Mouse (Mus musculus) heart, adult 11 months (tissue): ENCODE measurements around the gene Col4a1.

Source experiments
- DNase-seq: peaks from one replicate; pipeline ENCODE4 v3.0.0; 2022

The Col4a1 gene

GRCm38 (mm10) chr8:11312349-11313175 lies at the start of gene Col4a1, which contains the start of gene Col4a2:
Gene Col4a1 (minus strand): TSS chr8:11312826.
Gene Col4a2 (plus strand): TSS chr8:11312805.
- peak; percentile 98 for DNase-seq

DNA sequence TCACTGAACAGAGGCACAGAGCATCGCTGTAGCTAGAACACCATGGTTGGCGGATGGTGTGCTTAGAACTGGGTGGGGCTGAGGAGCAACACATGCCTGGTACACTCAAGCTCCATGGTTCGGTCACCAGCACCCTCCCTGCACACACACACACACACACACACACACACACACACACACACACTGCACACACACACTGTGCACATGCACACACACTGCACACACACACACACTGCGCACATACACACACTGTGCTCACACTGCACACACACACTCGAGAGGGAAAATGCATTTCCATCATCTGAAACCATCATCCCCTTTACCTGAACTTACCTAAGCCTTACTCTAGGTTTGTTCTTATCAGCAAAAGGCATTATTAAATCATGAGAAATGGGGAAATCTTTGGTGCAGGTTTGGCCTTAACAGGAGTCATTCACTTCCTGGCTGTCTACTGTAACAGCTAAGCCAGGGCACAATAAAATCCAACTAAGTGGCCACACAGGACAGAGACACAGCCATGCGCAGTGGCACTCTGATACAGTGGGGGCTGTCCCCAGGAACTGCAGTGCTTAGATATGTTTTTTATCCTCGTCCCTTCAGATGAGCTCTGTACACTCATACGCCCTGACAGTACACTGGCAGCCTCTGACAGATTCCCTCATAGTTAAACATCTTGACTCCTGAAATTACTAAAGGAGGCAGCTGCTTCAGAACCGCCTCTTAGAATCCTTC lies 49.1 kb upstream of the Col4a1 start:
- DNase-seq, result no peak

DNA sequence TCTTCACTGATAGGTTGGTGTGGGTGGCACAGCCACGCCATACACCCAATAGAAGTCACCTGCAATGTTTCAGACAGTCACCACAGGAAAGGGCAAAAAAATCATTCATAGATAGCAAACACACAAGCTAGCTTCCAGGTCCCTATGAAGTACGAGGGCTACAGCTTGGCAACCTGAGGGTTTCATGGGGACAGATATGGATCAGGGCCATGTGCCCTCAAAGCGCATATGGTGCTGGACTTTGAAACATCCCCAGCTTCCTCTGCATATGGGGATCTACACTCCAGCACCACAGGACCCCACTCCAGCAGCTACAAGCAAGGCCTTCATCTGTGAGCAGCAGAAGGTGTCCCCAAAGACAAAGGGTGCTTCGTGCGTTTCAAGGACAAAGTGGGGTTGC lies 47.2 kb upstream of the Col4a1 start:
- DNase-seq, result no peak

GRCm38 (mm10) chr8:11357921-11358436 lies 45.4 kb upstream of the Col4a1 start:
- DNase-seq, result peak; percentile 94

GRCm38 (mm10) chr8:11356776-11357175 lies 44.1 kb upstream of the Col4a1 start:
- peak; percentile 90 for DNase-seq

DNA sequence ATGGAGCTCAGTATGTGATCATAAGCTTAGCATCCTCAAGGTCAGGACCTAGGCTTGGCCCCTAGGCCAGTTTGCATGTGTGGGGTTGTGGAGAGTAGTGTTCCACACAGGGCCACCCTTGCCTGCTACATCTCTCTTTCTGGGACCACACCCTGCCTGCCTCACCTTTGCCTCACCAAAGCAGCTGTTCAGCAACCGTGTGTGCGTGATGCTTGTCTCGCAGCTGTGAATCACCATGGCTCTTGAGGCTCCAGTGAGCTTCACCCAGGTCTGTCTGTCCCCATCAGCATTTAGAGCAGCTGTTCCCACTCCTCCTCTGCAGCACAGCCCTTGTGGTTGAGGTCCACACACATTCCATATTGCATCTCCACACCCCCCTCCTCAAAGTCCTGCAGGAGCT lies 43.3 kb upstream of the Col4a1 start:
- no peak for DNase-seq

GRCm38 (mm10) chr8:11354800-11355451 lies 42.3 kb upstream of the Col4a1 start:
- no peak for DNase-seq

DNA sequence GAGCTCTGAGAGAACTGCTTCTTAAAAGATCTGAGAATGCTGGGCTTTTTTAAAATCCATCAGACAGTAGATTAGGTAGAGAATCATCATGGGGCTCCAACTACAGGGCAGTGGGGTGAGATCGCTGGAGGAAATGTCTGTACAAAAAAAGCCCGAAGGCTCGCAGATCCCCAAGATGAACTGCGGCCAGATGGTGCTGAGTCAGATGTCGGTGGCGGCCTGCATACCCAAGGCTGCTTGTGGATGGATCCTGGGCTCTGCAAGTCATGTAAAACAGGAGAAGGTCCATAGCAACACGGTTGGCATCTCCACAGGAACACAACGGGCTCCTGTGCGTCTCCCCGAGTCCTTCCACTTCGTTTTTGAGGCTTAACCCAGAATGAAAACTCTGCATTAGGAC lies 39.9 kb upstream of the Col4a1 start:
- DNase-seq, result no peak

DNA sequence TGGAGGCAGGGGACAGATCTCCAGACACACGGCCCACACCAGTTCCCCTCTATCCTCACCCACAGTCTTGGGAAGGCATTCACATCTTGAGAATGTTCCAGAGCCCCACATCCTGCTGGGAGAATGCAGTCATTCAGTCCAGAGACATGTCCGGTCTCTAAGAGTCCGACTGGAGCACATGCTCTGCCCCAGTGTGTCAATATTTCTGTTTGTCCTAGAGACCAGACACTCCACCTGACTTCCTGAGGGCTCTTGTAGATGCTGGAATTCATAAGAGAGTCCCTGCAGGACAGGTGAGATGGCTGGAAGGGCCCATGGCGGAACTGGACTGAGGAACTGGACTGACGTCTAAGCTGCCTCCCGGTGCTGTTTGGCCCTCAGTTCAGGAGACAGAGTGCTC lies 38.7 kb upstream of the Col4a1 start:
- peak; percentile 94 for DNase-seq

DNA sequence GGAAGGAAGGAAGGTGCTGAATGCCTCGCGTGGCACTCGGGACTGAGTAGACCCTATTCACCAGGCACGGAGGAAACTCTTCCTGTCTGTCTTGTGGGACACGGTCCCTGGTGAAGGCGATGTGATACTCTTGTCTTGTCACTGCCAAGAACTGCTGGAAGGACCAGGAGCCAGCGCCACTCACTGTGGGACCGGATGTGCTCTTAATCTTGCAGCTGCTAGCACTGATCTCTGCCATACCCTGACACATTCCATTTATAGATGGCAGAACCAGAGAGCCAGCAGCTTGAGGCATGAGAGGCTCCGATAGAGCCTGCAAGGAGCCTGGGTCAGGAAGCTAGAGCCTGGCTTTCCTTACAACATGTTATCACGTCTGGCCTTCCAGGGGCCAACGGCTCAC lies 36.0 kb upstream of the Col4a1 start:
- peak; percentile 97 for DNase-seq

GRCm38 (mm10) chr8:11347699-11348098 lies 35.1 kb upstream of the Col4a1 start:
- DNase-seq, result no peak

- DNase-seq, result no peak
Observed at GRCm38 (mm10) chr8:11346225-11346624, 33.6 kb upstream of the Col4a1 start.

GRCm38 (mm10) chr8:11344459-11344858 lies 31.8 kb upstream of the Col4a1 start:
- no peak for DNase-seq

GRCm38 (mm10) chr8:11341111-11341566 lies 28.5 kb upstream of the Col4a1 start:
- peak; percentile 90 for DNase-seq

DNA sequence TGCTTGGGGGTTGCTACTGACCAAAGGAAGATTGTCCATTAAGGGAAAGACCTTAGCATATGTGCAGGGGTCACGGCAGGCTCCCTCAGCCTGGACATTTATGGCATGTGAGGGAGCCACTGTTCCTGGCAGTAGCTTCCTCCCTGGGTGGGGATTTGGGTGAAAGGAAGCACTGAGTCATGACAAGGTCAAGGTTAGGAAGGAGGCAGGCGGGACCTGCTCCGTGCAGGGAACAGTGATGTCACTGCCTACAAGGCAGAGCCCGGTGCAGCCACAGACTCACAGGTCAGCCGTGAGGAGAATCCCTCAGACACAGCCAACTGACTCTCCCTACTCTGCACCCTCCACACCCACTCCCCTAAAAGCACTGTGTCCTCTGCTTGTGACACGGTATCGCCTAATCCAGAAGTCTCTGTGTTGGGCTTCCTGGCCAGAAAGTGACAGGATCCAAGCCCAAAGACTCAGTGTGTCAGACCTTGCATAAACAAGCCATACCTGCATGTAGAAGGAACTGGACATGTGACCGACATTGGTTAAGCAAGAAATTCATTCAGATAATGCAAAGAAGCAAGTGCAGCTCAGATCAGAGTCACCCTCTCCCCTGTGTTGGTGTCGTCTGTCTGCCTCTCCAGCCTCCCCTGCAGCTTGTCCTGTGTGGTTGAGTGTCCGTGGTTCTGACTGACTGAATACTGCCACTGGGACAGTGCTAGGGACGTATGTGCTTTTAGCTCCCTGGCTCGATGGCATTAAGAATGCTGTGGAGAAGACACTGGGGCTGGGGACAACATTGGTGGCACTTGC lies 27.9 kb upstream of the Col4a1 start:
- peak; percentile 97 for DNase-seq

DNA sequence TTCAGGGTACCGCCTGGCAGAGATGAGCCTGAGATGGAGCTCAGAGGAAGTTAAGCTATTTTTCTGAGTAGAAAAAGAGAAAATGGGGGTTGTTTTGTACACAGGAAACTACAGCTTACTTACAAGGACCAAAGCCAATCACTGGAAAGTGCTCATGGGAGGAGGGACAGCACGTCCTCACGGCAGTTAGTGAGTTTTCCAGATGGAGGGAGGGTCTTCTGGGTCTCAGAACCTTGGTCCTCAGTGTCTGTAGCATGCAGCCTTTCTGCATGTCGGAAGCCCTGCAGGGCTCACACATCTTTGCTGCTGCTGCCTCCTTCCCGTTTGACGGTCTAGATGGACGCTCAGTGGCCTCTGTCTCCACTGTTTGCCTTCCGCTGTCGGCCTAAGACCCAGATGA lies 25.9 kb upstream of the Col4a1 start:
- peak; percentile 93 for DNase-seq

DNA sequence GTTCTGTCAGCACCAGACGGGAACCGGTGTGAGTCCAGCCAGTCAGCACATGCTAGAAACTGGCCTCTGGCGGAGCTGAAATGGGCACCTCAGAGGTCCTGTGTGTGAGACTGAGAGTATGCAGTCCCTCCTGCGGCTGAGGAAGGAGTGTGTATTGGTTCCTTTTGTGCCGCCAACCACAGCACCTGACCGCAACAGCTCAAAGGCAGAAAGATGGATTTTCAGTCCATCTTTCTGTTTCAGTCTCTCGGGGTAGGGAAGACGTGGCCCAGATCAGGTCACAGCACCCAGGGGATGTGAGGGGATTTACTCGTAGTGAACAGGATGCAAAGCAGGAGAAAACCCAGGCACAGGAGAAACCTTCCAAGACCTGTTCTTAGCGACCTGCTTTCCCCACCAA lies 25.0 kb upstream of the Col4a1 start:
- DNase-seq, result no peak

DNA sequence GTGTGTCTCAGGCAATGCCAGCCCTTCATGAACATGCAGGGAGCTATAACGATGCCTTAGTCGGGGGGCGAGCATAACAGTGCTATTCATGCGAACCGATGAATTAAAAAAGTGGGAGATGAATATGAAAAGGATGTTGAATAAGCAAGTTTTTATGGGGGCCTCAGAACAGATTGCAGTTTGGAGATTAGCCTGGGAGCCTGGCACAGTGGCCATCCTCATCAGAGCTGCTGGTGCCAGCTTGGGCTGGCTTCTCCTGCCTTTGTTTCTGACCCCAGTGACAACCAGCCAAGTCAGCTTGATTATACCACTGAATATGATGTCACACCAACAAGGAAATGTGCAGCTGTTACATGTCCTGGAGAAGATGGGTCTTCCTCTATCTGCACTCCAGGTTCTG lies 23.7 kb upstream of the Col4a1 start:
- DNase-seq, result no peak

- DNase-seq, result no peak
Observed at GRCm38 (mm10) chr8:11335238-11335637, 22.6 kb upstream of the Col4a1 start.

DNA sequence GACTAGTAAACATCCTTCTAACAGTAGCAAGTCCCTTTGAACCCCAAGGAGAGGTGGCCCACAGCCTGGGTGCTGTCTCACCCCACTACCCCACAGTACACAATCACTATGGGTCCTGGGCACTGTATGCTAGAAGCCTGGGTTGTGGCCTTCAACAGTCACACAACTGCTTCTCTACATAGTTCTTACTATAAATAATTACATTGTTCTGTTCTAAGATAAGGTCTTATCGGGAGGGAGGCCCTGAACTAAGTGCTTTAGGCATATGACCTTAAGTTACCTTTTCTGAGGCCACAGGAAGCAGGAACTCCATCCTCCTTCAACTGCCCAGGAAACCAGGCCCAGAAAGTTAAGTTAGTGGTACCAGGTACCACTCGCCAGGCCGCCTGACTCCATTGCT lies 21.9 kb upstream of the Col4a1 start:
- DNase-seq, result no peak

DNA sequence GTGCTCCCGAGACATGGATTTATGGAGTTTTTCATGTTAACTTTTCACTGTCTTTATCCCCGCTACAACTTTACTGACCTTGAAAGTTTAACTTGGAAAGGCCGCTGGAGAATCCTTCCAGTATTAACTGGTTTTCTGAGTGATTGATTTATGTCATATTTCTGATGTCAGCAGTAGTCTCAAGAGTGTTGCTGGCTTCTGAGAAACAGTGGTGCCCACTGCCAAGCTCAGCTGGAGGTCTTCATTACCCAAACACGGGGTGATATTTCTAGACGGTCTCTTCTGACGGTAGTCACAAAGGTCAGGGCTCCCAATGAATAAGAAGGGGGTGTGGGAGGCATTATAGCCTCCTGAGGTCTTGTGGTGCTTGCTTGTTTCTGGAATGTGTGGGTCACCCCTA lies 21.1 kb upstream of the Col4a1 start:
- DNase-seq, result no peak

- DNase-seq, result peak; percentile 98
Observed at GRCm38 (mm10) chr8:11331561-11331960, 18.9 kb upstream of the Col4a1 start.
